Mouse (Mus musculus) ES-Bruce4 (cell line): ENCODE data around the gene Gpbar1.

ENCODE experiments used
- CTCF ChIP-seq: IDR thresholded peaks from one replicate; pipeline ENCODE4 v1.8.1; 2011; ENCODE audit warnings: low read depth, low read length
- EP300 ChIP-seq: IDR thresholded peaks from 2 replicates; pipeline ENCODE4 v1.6.1; 2011; ENCODE audit warnings: low read depth, low read length; ENCODE audit not compliant: insufficient read depth
- POLR2A ChIP-seq: IDR thresholded peaks from one replicate; pipeline ENCODE4 v1.8.1; 2011; ENCODE audit warnings: low read length; ENCODE audit not compliant: insufficient read depth

DNA sequence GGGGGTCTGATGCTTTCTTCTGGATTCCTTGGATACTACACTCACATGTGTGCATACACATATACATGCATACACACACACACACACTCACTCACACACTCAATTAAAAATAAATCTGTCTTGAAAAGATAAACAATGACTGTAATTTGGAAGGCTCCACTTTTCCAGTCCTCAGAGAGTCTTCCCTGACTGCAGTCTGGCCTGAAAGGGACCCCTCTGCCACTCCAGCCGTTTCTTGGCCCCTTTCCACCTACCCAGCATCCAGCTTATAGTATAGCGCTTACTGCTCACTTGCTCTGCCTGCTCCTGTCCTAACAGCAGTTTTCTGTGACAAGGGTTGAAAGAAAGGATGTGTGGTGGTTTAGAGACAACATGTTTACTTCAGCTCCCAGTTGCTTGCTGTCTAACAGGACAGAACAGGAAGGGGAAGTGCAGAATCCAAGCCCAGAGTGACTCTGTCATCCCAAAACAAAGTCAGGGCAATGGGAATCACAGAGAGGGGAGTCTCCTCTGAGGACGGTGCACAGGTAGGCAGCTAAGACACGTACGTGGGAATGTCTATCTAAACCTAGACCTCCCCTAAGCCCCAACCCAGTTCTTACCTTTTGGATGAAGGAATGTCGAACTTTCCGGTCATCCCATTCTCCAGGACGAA is 15.1 kb downstream of the Gpbar1 start:
- no peak for TF ChIP-seq CTCF
- TF ChIP-seq EP300 = no peak
- TF ChIP-seq POLR2A = no peak
